Mouse (Mus musculus) cerebral cortex, adult 2 months (tissue): ENCODE measurements around the gene Myom1.

Experiments
- WGBS: fragments of 180-500 bp; shearing (Covaris S2); methylation state at CpG from one replicate; pipeline ENCODE4 v1.1.7; 2018; 5-methylcytosine and 5-hydroxymethylcytosine counted together

Gene Myom1

DNA sequence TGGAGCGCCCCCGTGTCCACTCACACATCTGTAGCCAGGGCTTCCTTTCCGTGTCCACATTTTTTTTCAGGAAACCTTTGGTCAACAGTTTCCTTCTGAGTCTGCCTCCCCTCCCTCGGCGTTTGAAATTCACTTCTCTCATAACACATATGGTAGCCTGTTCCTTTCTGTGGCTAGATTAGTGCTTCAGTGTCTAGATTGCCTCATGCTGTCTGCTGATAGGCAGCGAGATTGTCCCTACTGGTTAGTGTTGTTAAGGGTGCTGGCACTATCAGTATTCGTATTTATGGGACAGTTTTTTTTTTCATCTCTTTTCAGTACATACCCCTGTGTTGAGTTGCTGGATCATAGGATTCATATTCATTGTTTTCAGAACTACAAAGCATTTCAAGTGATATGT lies 54.0 kb downstream of the Myom1 start:
- 74% methylated on average over 7 of the region's 7 CpGs for WGBS

DNA sequence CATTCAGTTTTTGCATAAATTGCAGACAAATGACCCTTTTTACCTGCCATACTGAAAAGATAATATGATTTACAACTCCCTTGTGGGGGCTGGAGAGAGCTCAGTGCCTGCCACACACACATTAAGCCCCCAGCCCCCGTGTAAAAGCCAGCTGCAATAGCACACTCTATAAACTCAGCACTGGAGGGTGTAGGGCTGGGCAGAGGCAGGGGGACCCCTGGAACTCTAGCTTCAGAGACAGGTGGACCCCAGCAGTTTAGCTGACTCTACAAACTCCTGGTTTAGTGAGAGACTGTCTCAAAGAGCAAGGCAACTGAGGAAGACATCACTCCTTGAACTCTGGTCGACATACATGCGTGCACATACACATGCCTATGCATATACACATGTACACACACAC lies 55.3 kb downstream of the Myom1 start:
- 87% methylated on average over 3 of the region's 3 CpGs for WGBS

DNA sequence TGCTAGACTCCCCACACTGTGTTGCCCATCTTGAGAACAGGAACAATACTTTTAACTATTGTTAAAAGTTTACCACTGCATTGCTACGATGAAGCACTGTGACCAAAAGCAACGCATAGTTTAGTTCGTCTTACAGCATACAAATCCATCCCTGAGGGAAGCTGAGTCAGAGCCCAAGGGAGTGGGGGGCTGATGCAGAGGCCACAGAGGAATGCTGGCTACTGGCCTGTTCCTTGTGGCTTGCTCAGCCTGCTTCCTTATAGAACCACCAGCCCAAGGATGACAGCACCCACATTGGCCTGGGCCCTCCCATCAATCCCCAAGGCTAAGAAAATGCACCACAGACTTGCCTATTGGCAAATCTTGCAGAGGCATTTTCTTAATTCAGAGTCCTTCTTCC lies 56.8 kb downstream of the Myom1 start:
- WGBS, result 95% methylated on average over 3 of the region's 3 CpGs

DNA sequence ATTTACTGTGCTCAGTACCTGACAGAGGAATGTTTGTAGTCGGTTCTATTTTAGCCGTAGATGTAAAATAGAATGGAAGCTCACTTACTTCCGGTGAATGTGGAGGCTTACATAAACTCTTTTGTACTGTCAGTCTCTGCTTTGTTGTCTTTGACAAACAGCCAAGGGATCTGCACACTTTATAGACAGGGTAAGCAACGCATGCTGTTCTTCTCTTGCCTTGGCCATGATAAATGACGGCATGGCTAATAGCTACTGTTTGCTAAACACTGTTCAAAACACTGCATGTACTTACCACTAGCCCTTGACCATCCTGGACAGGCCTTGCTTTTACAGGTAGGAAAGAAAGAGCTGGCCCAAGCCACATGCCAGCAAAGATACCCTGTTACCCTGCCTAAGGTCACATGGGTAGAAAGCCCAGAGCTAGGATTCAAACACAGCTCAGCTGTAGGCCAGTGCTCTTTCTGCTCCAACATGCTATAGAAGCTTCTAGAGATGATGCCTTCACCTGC lies 59.7 kb downstream of the Myom1 start:
- WGBS, result 56% methylated on average over 5 of the region's 5 CpGs

DNA sequence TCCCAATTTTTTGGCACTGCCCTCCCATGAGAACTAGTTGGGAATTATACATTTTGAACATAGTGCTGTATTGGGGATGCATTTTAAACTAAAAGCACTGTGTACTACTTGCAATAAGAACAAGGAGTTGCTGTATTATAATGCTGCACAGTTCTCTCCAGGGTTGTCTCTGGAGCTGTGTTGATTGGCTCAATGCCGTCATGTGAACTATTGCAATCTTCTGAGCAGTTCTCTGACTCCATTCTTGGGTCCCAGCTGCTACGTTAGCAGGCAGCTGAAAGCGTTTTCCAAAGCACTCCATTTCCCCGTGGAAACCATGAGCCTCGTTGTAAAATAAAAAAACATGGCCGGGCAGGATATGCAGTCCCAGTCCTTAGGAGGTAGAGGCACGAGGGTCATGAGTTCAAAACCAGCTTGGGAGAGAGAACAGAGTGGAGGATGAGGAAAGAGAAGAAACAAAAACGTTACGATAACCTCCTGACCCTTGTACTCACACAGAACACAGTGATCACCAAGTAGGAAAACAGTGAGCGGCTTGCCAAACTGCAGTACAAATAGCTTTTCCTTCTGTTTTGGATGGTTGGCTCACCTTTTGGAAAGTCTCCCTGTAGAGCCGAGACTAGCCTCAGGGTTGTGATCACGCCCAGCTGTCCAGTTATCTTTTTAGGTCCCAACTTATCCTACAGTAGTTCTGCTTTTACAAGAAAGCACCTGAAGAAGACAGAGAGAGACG lies 60.6 kb downstream of the Myom1 start:
- 70% methylated on average over 13 of the region's 13 CpGs for WGBS

DNA sequence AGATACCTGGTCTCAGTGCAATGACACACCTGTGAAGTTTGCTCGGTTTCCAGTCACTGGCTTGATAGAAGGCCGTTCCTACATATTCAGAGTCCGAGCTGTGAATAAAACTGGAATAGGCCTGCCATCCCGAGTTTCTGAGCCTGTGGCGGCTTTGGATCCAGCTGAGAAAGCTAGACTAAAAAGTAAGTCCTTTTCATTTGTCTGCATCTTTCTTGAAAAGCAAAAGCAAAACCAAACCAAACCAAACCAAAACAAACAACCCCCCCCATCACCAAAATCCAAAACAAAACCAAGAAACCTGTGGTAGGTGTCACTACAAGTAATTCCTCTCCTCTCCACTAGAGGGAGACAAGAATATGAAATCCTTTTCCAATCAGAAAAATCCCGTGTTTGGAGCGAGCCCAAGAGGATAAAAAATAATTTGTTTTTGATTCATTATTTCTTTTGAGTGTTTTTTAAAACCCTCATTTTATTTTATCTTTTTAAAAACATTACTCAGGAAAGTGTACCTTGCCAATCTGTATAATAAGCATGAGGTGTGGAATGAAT lies 62.1 kb downstream of the Myom1 start:
- WGBS, result 62% methylated on average over 7 of the region's 7 CpGs

DNA sequence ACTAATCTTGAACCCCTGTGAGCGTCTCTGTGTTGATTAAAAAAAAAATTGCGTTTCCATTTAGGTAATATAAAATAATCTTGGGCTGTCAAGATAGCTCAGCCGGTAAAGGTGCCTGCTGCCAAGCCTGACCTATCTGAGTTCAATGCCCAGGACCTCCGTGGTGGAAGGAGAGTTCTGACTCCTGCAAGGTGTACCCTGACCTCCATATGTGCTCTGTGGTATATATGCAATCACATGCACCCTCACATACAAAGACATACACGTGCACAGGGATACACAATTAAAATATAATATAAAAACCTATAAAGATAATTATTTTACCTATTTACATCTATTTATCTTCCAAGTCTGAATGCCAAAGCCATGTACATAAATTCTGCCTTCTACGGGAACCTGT lies 62.7 kb downstream of the Myom1 start:
- WGBS, result 81% methylated on average over 6 of the region's 6 CpGs

DNA sequence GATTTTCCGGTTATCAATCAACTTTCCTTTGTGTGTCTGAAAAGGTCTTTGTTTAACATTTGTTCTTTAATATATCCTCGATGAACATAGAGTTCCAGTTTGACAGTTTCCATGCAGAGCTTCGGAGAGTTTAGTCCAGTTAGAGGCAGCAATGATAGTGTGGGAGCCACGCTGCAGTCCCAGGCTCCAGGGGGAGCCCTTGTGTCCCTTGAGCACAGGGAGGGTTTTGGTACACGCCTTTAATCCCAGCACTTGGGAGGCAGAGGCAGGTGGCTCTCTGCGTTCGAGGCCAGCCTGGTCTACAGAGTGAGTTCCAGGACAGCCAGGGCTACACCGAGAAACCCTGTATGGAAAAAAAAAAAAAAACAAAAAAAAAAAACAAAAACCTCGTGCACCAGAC lies 66.7 kb downstream of the Myom1 start:
- WGBS, result 84% methylated on average over 9 of the region's 9 CpGs

DNA sequence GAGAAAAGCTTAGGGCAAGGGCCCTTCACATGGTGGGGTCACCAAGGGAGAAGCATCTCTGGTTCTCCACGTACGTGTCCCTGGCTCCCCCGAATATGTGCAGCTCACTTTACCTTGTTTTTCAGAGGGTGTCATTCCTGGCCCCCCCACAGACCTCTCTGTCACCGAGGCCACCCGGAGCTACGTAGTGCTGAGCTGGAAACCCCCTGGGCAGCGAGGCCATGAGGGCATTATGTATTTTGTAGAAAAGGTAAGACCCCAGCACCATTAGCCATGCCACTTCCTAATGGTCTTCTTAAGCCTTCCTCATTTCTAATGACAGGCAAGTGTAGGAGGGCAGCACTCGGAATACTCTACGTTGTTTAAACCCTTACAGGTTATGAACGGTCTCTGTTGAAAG lies 69.5 kb downstream of the Myom1 start:
- 94% methylated on average over 10 of the region's 10 CpGs for WGBS

DNA sequence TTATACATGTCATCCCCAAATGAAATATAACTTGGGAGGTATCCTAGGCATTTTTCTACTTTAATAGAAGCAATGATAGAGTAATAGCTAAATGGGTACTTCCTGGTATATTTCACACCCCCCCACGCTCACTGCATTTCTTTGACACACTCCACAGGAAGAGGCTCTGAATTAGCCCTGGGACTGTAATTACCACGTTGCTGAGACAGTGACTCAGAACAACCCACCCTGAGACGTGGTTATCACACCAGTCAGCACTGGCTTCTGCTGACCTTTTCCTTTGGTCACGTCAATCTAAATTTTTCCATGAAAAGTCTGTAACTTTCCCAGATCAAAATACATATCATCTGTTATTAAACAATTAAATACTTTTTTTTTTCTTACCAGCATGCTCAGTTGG lies 72.0 kb downstream of the Myom1 start:
- 79% methylated on average over 4 of the region's 4 CpGs for WGBS

DNA sequence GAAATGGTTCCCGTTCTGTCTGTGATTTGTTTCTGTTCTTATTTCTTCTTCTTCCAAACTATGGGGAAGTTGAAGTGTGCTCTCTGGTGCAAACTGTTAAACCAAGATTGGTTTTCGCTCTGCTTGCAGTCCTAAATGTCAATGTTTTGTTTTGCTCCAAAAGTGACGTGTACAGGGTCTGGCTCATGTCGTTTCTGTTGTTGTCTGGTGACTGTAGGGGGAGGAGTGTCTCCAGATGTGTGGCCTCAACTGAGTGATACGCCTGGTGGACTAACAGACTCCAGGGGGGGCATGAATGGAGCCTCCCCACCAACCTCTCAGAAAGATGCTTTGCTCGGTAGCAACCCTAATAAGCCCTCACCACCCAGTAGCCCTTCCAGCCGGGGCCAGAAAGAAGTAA lies 79.6 kb downstream of the Myom1 start:
- 74% methylated on average over 7 of the region's 7 CpGs for WGBS

DNA sequence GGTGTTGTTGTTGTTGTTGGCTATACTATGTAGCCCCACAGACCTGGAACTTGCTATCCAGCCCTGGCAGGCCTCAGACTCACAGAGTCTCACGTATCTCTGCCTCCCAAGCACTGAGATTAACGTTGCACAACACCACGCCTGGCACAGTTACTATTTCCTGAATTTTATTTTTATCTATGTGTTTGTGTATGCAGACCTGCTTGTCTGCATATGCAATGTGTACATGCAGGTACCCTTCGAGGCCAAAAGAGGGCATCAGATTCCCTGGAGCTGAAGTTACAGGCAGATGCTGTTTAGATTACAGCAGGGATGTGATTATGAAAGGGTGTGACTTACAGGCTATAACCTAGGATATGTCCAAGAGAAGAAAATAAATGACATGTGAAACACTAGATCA lies 84.5 kb downstream of the Myom1 start:
- WGBS, result 75% methylated on average over 4 of the region's 4 CpGs

DNA sequence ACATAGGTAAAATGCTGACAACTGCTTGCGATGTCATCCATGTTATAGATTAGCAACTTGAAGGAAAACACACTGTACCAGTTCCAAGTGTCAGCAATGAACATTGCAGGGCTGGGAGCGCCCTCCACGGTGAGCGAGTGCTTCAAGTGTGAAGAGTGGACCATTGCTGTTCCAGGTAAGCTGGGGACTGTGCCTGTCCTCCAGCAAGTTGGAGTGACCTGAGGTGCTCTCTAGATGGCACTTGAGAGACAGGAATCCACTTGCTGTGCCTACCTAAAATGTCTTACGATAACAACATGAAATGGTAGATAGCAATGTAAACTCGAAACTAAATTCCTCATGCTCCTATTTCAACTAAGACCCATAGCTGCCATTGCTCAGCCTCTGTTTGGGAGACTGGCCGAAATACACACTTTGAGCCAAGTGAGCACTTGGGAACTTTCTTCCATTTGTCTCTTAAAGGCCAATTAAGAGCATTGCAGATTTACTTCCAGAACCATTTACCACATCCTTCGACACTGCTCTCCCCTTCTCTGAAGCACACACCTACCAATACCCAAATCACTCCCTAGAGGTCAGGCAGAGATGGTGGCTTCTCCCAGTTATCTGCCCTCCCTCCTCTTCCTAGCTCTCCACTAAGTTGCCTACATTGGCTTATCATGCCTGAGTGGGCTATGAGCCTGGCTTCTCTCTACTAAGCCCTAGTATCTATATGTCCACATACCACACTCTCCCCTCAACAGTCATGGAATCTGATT lies 85.1 kb downstream of the Myom1 start:
- WGBS, result 84% methylated on average over 8 of the region's 8 CpGs

DNA sequence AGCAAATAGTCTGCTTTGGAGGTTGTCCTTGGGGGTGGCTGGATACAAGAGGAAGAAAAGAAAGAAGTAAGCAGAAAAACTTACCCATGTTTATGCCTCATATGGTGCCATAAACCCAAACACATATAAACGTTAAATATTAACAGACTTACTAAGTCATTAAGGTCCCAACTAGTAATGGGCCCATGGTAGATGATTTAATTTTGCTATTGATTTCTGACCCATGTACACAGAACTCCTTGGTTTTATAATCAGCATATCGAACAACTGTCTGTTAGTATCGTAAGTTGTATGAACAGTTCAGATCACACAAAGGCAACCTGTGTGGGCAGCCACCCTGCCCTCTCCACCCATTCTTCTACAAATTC lies 85.7 kb downstream of the Myom1 start:
- 91% methylated on average over 3 of the region's 3 CpGs for WGBS

DNA sequence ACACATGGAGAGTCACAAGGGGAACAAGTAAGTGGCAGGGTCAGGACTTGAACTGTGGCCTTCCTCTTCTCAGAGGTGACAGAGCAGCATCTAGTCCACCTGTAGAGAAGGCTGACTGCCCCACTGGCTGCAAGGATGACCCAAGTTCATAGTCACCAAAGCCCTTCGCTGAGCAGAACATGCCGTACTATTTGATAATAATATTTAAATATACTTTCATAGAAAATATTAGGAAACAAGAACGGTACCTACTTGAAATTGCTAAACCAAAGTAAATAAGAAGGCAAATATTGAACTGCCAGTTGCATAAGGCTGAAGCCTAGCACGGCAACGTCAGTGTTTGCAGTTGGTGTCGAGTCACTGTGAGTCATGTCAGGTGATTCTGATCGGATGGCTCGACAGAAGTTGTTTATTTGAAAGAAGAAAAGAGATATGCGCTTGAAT lies 86.6 kb downstream of the Myom1 start:
- whole genome bisulfite sequencing, result 81% methylated on average over 9 of the region's 9 CpGs

DNA sequence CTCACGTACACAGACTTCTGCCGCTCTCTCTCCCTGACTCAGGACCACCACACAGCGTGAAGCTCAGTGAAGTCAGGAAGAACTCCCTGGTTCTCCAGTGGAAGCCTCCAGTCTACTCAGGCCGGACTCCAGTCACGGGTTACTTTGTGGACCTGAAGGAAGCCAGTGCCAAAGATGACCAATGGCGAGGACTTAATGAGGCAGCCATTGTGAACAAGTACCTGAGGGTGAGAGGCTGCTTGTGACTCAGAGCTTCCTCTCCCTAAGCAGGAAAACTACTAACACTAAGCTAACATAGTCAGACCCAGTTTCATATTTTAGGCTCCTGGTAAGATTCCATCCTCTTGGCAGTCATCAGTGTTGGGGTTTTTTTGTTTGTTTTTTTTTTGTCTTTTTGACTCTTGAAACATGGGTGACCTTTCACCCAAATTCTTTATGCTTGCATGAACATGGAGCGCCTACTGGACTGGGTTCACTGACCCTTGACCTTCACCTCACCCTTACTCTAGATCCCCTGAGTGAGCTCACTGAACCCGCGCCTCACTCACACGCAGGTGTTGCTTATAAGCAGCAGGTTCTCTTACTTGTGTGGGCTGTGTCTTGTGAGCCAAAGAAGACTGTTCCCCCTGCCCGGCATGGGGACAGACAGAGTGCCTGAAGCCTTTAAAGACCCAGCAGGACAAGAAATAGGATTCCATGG lies 87.5 kb downstream of the Myom1 start:
- WGBS, result 88% methylated on average over 11 of the region's 11 CpGs

DNA sequence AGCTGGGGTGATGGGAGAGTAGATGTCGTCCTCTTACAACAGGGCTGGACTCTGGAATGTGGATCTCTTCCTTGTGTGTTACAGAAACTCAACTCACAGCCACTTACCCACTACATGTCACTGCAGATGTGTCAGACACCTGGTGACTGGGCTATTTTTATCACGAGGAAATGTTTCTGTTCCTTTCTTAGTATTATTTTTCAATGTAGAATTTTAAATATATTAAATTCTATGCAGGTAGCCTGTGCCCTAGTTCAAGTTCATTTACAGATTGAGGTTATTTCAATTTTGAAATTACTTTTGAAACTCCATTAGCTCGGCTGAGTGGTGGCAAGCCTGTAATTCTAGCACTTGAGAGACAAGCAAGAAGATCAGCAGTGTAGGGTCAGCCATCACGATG lies 88.6 kb downstream of the Myom1 start:
- WGBS, result 85% methylated on average over 4 of the region's 4 CpGs

DNA sequence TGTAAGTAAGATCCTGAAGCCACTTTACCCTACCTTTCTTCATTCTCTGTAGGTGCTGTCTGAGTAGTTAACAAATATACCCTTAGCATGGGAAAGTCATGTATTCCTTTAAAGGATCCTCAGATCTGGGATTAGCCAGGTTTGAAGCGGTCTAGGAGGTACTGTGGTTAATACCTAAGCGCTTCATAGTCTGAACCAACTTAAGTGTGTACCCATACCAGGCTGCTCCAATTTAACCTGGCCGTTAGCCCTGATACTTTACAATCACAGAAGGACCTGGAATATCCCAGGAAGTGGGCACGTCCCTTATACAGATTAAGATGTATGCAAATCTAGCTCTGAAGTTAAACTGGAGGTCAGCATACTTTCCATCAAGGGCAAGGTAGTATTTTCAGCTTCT lies 89.9 kb downstream of the Myom1 start:
- WGBS, result 98% methylated on average over 4 of the region's 4 CpGs

DNA sequence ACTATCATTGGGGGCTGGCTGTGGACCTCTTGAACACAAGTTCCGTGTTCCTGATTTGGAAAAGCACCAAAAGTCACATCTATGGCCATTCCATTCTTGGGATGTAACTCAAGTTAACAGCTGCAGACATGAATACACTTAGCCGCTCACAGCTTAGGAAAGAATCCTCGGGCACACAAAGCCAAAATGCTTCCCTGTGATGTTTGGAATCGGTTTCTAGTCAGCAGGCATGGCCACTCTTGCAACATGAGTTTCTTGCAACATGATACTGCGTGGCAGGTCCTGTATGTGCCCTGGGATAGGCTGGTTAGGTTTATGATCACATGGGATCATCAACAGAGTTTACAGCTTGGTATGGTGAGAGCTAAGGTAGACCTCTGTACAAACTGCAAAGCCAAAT lies 91.4 kb downstream of the Myom1 start:
- WGBS, result 77% methylated on average over 5 of the region's 5 CpGs

DNA sequence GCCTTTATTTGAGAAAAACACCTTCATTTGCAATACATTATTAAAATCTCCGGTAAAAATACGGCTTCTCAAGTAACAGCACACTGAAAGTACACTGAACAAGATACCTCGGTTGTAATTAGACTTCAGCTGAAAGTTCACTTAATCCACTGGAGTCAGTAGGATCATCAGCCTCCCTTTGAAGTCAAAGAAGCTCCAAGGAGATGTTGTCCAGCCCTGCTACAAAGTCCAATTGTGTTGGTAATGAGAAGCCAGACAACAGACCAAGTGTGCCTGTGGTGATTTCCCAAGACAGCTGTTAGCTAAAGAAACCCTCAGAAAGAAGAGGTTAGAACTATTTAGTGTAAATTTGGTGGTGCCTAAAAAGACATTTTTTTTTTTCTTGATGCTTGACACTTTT lies 92.0 kb downstream of the Myom1 start:
- 76% methylated on average over 3 of the region's 3 CpGs for WGBS

DNA sequence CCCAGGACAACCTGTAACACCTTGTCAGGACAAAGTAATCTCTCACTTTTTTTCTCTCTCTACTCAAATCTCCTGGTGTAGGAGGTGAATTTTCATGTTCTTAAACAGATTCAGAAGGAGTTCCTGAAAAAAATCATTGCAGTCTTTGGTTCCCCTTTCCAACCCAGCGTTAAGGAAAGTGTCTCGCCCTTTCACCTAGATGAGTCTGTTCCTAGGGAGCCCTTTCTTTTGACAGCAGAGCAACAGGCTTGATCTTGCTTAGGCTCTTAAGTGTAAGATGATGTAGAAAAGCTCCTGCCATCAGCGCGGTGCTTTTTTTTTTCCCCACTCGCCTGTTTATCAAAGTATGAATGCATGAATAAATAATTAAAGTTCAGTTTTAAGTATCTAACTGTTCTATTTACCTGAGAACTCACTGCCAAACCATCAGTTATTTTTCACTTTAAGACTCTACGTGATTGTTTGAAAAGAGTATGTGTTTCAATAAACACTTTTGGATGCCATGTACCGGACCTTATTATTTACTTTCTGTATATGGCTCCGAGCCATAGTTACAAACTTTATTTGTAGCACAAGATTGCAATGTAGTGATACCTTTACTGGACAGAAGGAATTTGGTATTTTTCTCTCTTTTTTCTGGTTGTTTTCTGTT lies 94.2 kb downstream of the Myom1 start:
- 79% methylated on average over 8 of the region's 8 CpGs for WGBS

DNA sequence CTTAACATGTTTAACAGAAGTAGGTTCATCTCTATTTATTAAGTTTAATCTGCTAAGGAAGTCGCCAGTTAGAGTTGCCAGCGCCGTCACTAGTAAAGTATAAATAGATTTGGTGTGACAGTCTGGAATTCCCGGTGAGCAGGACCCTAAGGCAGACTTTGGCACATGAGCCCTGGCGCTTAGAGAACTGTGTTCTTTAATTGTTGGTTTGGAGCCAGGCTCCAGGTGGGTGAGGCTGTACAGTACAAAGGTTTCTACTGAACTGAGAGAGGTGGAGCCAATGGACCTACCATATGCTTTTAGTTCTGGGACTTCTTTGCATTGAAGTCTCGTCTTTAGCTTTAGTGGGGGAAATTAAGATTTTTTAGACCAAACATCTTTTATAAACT lies 94.8 kb downstream of the Myom1 start:
- WGBS, result 65% methylated on average over 6 of the region's 6 CpGs
